Mouse (Mus musculus): ENCODE measurements around the gene Cartpt. TPM values are rescaled to one million over a fixed set of nuclear protein-coding genes. Genes with fewer than 3 reads are reported as not detected.
A peak's percentile ranks its signal among the peaks of the same experiment; 100 is the strongest.
"Not testable (repeated sequence)": the region's sequence is repeated elsewhere in the genome, so short reads cannot be mapped to it uniquely, and the experiment has no call there.

Cartpt gene
- polyA plus RNA-seq, 1 experiment = 14.4 TPM

DNA sequence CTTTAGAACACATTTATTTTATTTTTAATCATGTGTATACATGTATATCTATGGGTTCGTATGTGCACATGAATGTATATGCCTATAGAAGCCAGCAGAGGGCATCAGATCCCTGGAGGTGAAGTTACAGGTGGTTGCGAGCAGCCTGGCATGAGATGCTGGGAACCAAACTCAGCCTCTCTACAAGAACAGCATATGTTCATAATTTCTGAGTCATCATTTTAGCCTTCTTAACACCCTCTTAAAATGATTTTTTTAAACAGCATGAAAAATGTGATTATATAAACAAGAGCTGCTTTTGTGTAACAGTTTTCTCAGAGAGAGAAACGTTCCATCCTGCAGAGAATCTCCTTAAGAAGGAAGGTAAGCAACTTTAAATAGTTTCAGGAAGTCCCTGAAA lies 40.2 kb downstream of the Cartpt start:
- Histone ChIP-seq H3K4me3 (ENCODE audit: insufficient read depth, low read length) (no peak overlapping the region), H3K4me1 (ENCODE audit: control insufficient read depth, insufficient read depth, low read length) (no peaks in the 10 kb centered on the region), H3K27ac (ENCODE audit: insufficient read depth, low read length) (no peak overlapping the region)
- no peak for TF ChIP-seq CTCF (IDR thresholded peaks at IDR 0.05; ENCODE audit: extremely low read depth, insufficient read depth, low read length)
- no peak for TF ChIP-seq POLR2A (IDR thresholded peaks at IDR 0.05; ENCODE audit: extremely low read depth, insufficient read depth, low read length)

GRCm38 (mm10) chr13:99859082-99859481 lies 41.8 kb downstream of the Cartpt start:
- H3K4me3 ChIP-seq (ENCODE audit: insufficient read depth, low read length) = no peak overlapping the region
- H3K4me1 ChIP-seq (ENCODE audit: control insufficient read depth, insufficient read depth, low read length) = no peaks in the 10 kb centered on the region
- H3K27ac ChIP-seq (ENCODE audit: insufficient read depth, low read length) = no peak overlapping the region
- TF ChIP-seq CTCF (IDR thresholded peaks at IDR 0.05; ENCODE audit: extremely low read depth, insufficient read depth, low read length) = peak; percentile 96
- TF ChIP-seq POLR2A (IDR thresholded peaks at IDR 0.05; ENCODE audit: extremely low read depth, insufficient read depth, low read length) = no peak

GRCm38 (mm10) chr13:99857879-99858278 lies 43.0 kb downstream of the Cartpt start:
- Histone ChIP-seq H3K4me3 (ENCODE audit: insufficient read depth, low read length) (no peak overlapping the region), H3K4me1 (ENCODE audit: control insufficient read depth, insufficient read depth, low read length) (no peaks in the 10 kb centered on the region), H3K27ac (ENCODE audit: insufficient read depth, low read length) (no peak overlapping the region)
- TF ChIP-seq POLR2A (IDR thresholded peaks at IDR 0.05; ENCODE audit: extremely low read depth, insufficient read depth, low read length) (no peak), CTCF (IDR thresholded peaks at IDR 0.05; ENCODE audit: extremely low read depth, insufficient read depth, low read length) (no peak)

- Histone ChIP-seq H3K4me1 (ENCODE audit: control insufficient read depth, insufficient read depth, low read length) (no peaks in the 10 kb centered on the region), H3K4me3 (ENCODE audit: insufficient read depth, low read length) (no peak overlapping the region), H3K27ac (ENCODE audit: insufficient read depth, low read length) (no peak overlapping the region)
- TF ChIP-seq POLR2A (IDR thresholded peaks at IDR 0.05; ENCODE audit: extremely low read depth, insufficient read depth, low read length) = no peak
- no peak for TF ChIP-seq CTCF (IDR thresholded peaks at IDR 0.05; ENCODE audit: extremely low read depth, insufficient read depth, low read length)
These were observed 43.6 kb downstream of the Cartpt start for GRCm38 (mm10) chr13:99857336-99857735.

DNA sequence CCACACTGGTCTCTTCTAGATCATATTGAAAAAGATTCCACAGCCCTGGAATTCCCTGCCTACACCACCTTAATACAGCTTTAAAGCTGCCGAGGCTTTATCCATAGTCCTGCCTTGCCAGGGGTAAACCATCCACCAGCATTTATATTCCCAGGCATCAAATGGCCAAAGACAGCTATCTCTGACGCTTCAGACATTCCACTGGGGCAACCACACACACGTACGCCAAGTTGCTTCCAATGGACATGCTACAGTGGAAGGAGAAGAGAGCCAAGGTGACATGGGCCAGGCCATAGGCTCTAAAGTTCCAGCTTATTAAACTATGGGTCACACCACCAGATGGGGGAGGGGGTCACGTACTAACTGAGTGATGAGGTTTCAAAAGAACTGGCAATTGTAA lies 45.7 kb downstream of the Cartpt start:
- H3K4me1 ChIP-seq (ENCODE audit: control insufficient read depth, insufficient read depth, low read length) = no peaks in the 10 kb centered on the region
- TF ChIP-seq POLR2A (IDR thresholded peaks at IDR 0.05; ENCODE audit: extremely low read depth, insufficient read depth, low read length) (no peak), CTCF (IDR thresholded peaks at IDR 0.05; ENCODE audit: extremely low read depth, insufficient read depth, low read length) (no peak)
- no peak overlapping the region for H3K27ac ChIP-seq (ENCODE audit: insufficient read depth, low read length)
- no peak overlapping the region for H3K4me3 ChIP-seq (ENCODE audit: insufficient read depth, low read length)

DNA sequence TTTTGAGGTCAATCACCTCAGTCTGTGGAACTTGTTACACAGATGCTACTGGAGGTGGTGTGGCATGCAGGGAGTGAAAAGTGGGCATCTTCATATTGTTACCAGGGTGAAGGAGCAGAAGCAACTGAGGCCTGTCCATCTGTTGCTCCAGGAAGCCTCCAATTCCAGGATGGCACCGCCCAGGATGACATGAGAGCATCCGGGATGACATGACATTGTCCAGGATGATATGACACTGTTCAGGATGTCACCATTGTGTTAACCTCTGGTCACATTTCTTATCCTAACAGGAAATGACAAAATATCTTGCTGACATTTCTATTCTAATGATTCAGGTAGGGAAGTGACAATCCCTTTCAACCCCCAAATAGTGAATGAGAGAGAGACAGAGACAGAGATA lies 47.8 kb downstream of the Cartpt start:
- Histone ChIP-seq H3K4me3 (ENCODE audit: insufficient read depth, low read length) (no peak overlapping the region), H3K4me1 (ENCODE audit: control insufficient read depth, insufficient read depth, low read length) (no peaks in the 10 kb centered on the region), H3K27ac (ENCODE audit: insufficient read depth, low read length) (no peak overlapping the region)
- TF ChIP-seq POLR2A (IDR thresholded peaks at IDR 0.05; ENCODE audit: extremely low read depth, insufficient read depth, low read length) = no peak
- no peak for TF ChIP-seq CTCF (IDR thresholded peaks at IDR 0.05; ENCODE audit: extremely low read depth, insufficient read depth, low read length)

DNA sequence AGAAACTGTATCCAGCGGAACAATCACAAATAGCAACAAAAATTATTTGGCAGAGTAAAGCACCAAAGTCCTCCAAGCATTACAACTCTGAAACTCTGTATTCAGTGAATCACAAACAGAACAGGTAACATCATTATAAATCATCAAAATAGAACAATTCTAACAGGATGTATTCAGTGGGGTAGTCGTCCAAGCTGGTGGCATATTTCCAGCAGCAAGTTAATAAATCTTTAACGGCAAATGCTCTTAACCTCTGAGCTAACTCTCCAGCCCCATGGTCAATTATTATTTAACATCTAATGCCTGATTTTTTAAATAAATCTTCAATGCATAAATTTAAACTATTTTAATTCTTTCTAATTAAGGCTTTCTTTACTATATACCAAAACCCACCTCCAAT lies 48.5 kb downstream of the Cartpt start:
- H3K4me3 ChIP-seq (ENCODE audit: insufficient read depth, low read length); H3K27ac ChIP-seq (ENCODE audit: insufficient read depth, low read length); H3K4me1 ChIP-seq (ENCODE audit: control insufficient read depth, insufficient read depth, low read length): not testable (repeated sequence)

GRCm38 (mm10) chr13:99851026-99851425 lies 49.9 kb downstream of the Cartpt start:
- no peak for TF ChIP-seq POLR2A (IDR thresholded peaks at IDR 0.05; ENCODE audit: extremely low read depth, insufficient read depth, low read length)
- TF ChIP-seq CTCF (IDR thresholded peaks at IDR 0.05; ENCODE audit: extremely low read depth, insufficient read depth, low read length) = no peak
- H3K4me3 ChIP-seq (ENCODE audit: insufficient read depth, low read length) = no peak overlapping the region
- no peak overlapping the region for H3K27ac ChIP-seq (ENCODE audit: insufficient read depth, low read length)
- H3K4me1 ChIP-seq (ENCODE audit: control insufficient read depth, insufficient read depth, low read length) = no peaks in the 10 kb centered on the region

- peak; percentile 61 for TF ChIP-seq CTCF (IDR thresholded peaks at IDR 0.05; ENCODE audit: extremely low read depth, insufficient read depth, low read length)
- no peak for TF ChIP-seq POLR2A (IDR thresholded peaks at IDR 0.05; ENCODE audit: extremely low read depth, insufficient read depth, low read length)
- Histone ChIP-seq H3K27ac (ENCODE audit: insufficient read depth, low read length) (no peak overlapping the region), H3K4me1 (ENCODE audit: control insufficient read depth, insufficient read depth, low read length) (no peaks in the 10 kb centered on the region), H3K4me3 (ENCODE audit: insufficient read depth, low read length) (no peak overlapping the region)
These were observed 51.3 kb downstream of the Cartpt start for GRCm38 (mm10) chr13:99849597-99849996.

Other genes starting within 250 kb of the Cartpt start
- gene Mccc2, start 114.5 kb upstream of the Cartpt start, polyA plus RNA-seq (2012; rRNA removed) = 17.5 and 17.6 TPM in 2 replicates
- 16.5 and 16.8 TPM in 2 replicates for gene Bdp1, start 203.0 kb upstream of the Cartpt start, polyA plus RNA-seq (2012; rRNA removed)
- 35.9 and 36.9 TPM in 2 replicates for gene Serf1, start 206.9 kb upstream of the Cartpt start, polyA plus RNA-seq (2012; rRNA removed)
- 33.5 and 41.8 TPM in 2 replicates for gene Smn1, start 223.8 kb upstream of the Cartpt start, polyA plus RNA-seq (2012; rRNA removed)

Measured in cortical plate, adult 2 months (tissue).